Mouse (Mus musculus) spleen, adult 18-20 months (tissue): Measurements from ENCODE around the gene Mical2.

ENCODE experiments used
- DNase-seq, 2 experiments: peaks; one replicate each; pipeline ENCODE4 v3.0.0; 2022; ENCODE audit warnings: mixed read lengths in 2 of 2

The Mical2 gene

GRCm38 (mm10) chr7:112416058-112416526 lies 190.4 kb downstream of the Mical2 start:
- DNase-seq = no peak

GRCm38 (mm10) chr7:112416730-112417513 lies 191.3 kb downstream of the Mical2 start:
- DNase-seq = no peak

- no peak for DNase-seq
Observed at GRCm38 (mm10) chr7:112417598-112417997, 191.9 kb downstream of the Mical2 start.

- DNase-seq = no peak
Observed at GRCm38 (mm10) chr7:112423438-112423837, 197.8 kb downstream of the Mical2 start.

- no peak for DNase-seq
Observed at GRCm38 (mm10) chr7:112426811-112427210, 201.2 kb downstream of the Mical2 start.

GRCm38 (mm10) chr7:112427357-112428157 lies 201.9 kb downstream of the Mical2 start, which contains the start of gene Parva:
TSS of gene Parva (plus strand) at chr7:112427505.
- DNase-seq = peak in 1 of 2 experiments; percentile 7

- peak; percentile 10 to 14 for DNase-seq
Observed at GRCm38 (mm10) chr7:112428158-112428535, 202.5 kb downstream of the Mical2 start.

- no peak for DNase-seq
Observed at GRCm38 (mm10) chr7:112439846-112440245, 214.2 kb downstream of the Mical2 start.

- no peak for DNase-seq
Observed at GRCm38 (mm10) chr7:112444152-112444984, 218.7 kb downstream of the Mical2 start.

GRCm38 (mm10) chr7:112444985-112445367 lies 219.3 kb downstream of the Mical2 start:
- DNase-seq = no peak

GRCm38 (mm10) chr7:112446498-112446897 lies 220.8 kb downstream of the Mical2 start:
- no peak for DNase-seq

- no peak for DNase-seq
Observed at GRCm38 (mm10) chr7:112449954-112450700, 224.5 kb downstream of the Mical2 start.

GRCm38 (mm10) chr7:112452471-112452870 lies 226.8 kb downstream of the Mical2 start:
- DNase-seq = no peak

GRCm38 (mm10) chr7:112453805-112454214 lies 228.2 kb downstream of the Mical2 start:
- DNase-seq = no peak

- no peak for DNase-seq
Observed at GRCm38 (mm10) chr7:112454380-112454779, 228.7 kb downstream of the Mical2 start.

GRCm38 (mm10) chr7:112454951-112455350 lies 229.3 kb downstream of the Mical2 start:
- no peak for DNase-seq

- DNase-seq = no peak
Observed at GRCm38 (mm10) chr7:112455566-112456110, 230.0 kb downstream of the Mical2 start.

GRCm38 (mm10) chr7:112457373-112457772 lies 231.7 kb downstream of the Mical2 start:
- DNase-seq = no peak

- DNase-seq = no peak
Observed at GRCm38 (mm10) chr7:112457920-112458319, 232.3 kb downstream of the Mical2 start.

- no peak for DNase-seq
Observed at GRCm38 (mm10) chr7:112458440-112458839, 232.8 kb downstream of the Mical2 start.
